In genomic region chrX:12747886-12748285, GRCm38 (mm10) we compare ENCODE assay signal across 27 mouse cellular contexts. TPM values are rescaled to one million over a fixed set of nuclear protein-coding genes. Genes with fewer than 3 reads are reported as not detected.
DNase-seq lines count a peak whose midpoint lies in the region; ATAC-seq and TF ChIP-seq lines count a peak whose summit lies in the region.
"Had no signal": no experiment of that assay in that cellular context is flagged by ENCODE, and none has a peak within 500 bp of the region (broad histone marks: within the 10 kb centered on the region; RNA-seq: fewer than 3 reads in every experiment).

No protein-coding gene starts in this region.

- no peak for ATAC-seq in kidney, postnatal 0 days (replicated peaks; ENCODE audit: low FRiP score, low read depth)
- ATAC-seq: activated CD4-positive, CD25-positive, alpha-beta regulatory T cell, adult 4 months; forebrain, embryonic 14.5 days; forebrain, embryonic 16.5 days; Patski had no signal

- H3K79me2 ChIP-seq in CH12.LX (replicated peaks; ENCODE audit: control insufficient read depth, extremely low read depth, insufficient read depth, poor library complexity, severe bottlenecking): no peaks in the 10 kb centered on the region

- no peaks in the 10 kb centered on the region for H3K9me3 ChIP-seq in kidney, postnatal 0 days (replicated peaks; ENCODE audit: low read length)
- H3K9me3 ChIP-seq in CH12.LX (replicated peaks; ENCODE audit: low read length): no peaks in the 10 kb centered on the region
- H3K9me3 ChIP-seq: embryonic facial prominence, embryonic 12.5 days; embryonic facial prominence, embryonic 15.5 days; forebrain, embryonic 10.5 days; forebrain, embryonic 12.5 days; G1E had no signal

- peak; percentile 34 for DNase-seq in kidney, adult 2 months
- DNase-seq in kidney, adult 18-20 months: no peak
- peak; percentile 2 for DNase-seq in kidney, postnatal 0 days (ENCODE audit: low spot score)
- no peak for DNase-seq in kidney, postnatal 25 days
- no peak for DNase-seq in CH12.LX (ENCODE audit: extremely low read depth)
- peak; percentile 3 for DNase-seq in brain, adult 2 months (ENCODE audit: low read depth, low spot score)
- DNase-seq in urinary bladder, postnatal 4 days (ENCODE audit: low spot score in 2 of 2): no peak
- DNase-seq: adrenal gland, adult 8-10 months; adrenal gland, postnatal 14 days; adrenal gland, postnatal 36 days; cerebellum, adult 11 months; cerebellum, adult 18-20 months; cerebellum, adult 8-10 months; cerebellum, adult 9-11 months; cerebellum, postnatal 14 days; cerebellum, postnatal 36 days; embryo, embryonic 11 days had no signal

- H3K36me3 ChIP-seq in kidney, adult 2 months (ENCODE audit: control insufficient read depth, insufficient read depth, low read length): no peaks in the 10 kb centered on the region
- no peaks in the 10 kb centered on the region for H3K36me3 ChIP-seq in kidney, postnatal 0 days (ENCODE audit: insufficient read depth, low read length)
- peaks cover 7 to 18% of the 10 kb centered on the region in 2 experiments for H3K36me3 ChIP-seq in CH12.LX (replicated peaks in 1 of 2; ENCODE audit: control insufficient read depth in 1 of 2, insufficient read depth in 1 of 2, low read length in 1 of 2)
- H3K36me3 ChIP-seq: embryonic facial prominence, embryonic 12.5 days had no signal

- dilution Hi-C loops in CH12.LX (cut with MboI; ENCODE audit: extremely low pct_ligation_motif_present, extremely low pct_unique_long_range_greater_than_20kb, low sequenced_read_pairs): no loop called here

- TF ChIP-seq EP300 in CH12.LX (IDR thresholded peaks at IDR 0.05; ENCODE audit: low read length): peak; percentile 36; the same call in 1 of the 2 replicates

- no peak for TF ChIP-seq CTCF in kidney, adult 2 months (conservative IDR thresholded peaks at IDR 0.05; ENCODE audit: insufficient read depth, insufficient read length, low read depth, low read length)
- no peak for TF ChIP-seq CTCF in kidney, postnatal 0 days (IDR thresholded peaks at IDR 0.05; ENCODE audit: low read depth)
- no peak for TF ChIP-seq CTCF in CH12.LX (conservative IDR thresholded peaks at IDR 0.05 in 1 of 2, IDR thresholded peaks at IDR 0.05 in 1 of 2; ENCODE audit: low read depth in 2 of 2, low read length in 2 of 2)

- H3K27me3 ChIP-seq in kidney, adult 2 months (replicated peaks; ENCODE audit: control insufficient read depth, insufficient read depth, low read length): no peaks in the 10 kb centered on the region
- H3K27me3 ChIP-seq in kidney, postnatal 0 days (ENCODE audit: insufficient read depth, low read length): no peaks in the 10 kb centered on the region
- no peaks in the 10 kb centered on the region for H3K27me3 ChIP-seq in CH12.LX (replicated peaks)
- H3K27me3 ChIP-seq: embryonic facial prominence, embryonic 12.5 days; embryonic facial prominence, embryonic 15.5 days; forebrain, embryonic 12.5 days; Patski had no signal

- no peaks in the 10 kb centered on the region for H3K4me1 ChIP-seq in kidney, adult 2 months (ENCODE audit: control insufficient read depth, insufficient read depth, low read length)
- no peaks in the 10 kb centered on the region for H3K4me1 ChIP-seq in kidney, postnatal 0 days (replicated peaks; ENCODE audit: insufficient read depth, low read length)
- H3K4me1 ChIP-seq in CH12.LX (ENCODE audit: control insufficient read depth in 1 of 2, insufficient read depth in 2 of 2): no peaks in the 10 kb centered on the region
- H3K4me1 ChIP-seq: embryonic facial prominence, embryonic 12.5 days; embryonic facial prominence, embryonic 15.5 days; forebrain, embryonic 10.5 days; forebrain, embryonic 12.5 days had no signal

- in situ Hi-C loops in CH12.LX (cut with MboI; ENCODE audit: low pct_ligation_motif_present, low pct_unique_long_range_greater_than_20kb, low sequenced_read_pairs): no loop called here

- H3K9ac ChIP-seq in kidney, postnatal 0 days (ENCODE audit: low read depth, low read length): no peak overlapping the region
- no peak overlapping the region for H3K9ac ChIP-seq in CH12.LX (ENCODE audit: insufficient read depth, low read depth)
- H3K9ac ChIP-seq: embryonic facial prominence, embryonic 12.5 days; embryonic facial prominence, embryonic 15.5 days; forebrain, embryonic 12.5 days had no signal

- H3K4me2 ChIP-seq in kidney, postnatal 0 days (ENCODE audit: low read length): no peak overlapping the region
- no peak overlapping the region for H3K4me2 ChIP-seq in CH12.LX (ENCODE audit: insufficient read depth, low read depth, poor library complexity, severe bottlenecking)
- H3K4me2 ChIP-seq: embryonic facial prominence, embryonic 12.5 days; embryonic facial prominence, embryonic 15.5 days; forebrain, embryonic 12.5 days had no signal

- TF ChIP-seq POLR2A in kidney, adult 2 months (IDR thresholded peaks at IDR 0.05; ENCODE audit: low read depth, low read length): no peak
- TF ChIP-seq POLR2A in CH12.LX (IDR thresholded peaks at IDR 0.05; ENCODE audit: low read depth, low read length): no peak

- H3K4me3 ChIP-seq in kidney, adult 2 months (ENCODE audit: insufficient read depth, low read depth, low read length): no peak overlapping the region
- no peak overlapping the region for H3K4me3 ChIP-seq in kidney, postnatal 0 days (replicated peaks; ENCODE audit: low read depth, low read length)
- H3K4me3 ChIP-seq in CH12.LX (replicated peaks in 1 of 3; ENCODE audit: low read depth in 2 of 3, low read length in 2 of 3, poor library complexity in 1 of 3): no peak overlapping the region
- H3K4me3 ChIP-seq: embryonic facial prominence, embryonic 12.5 days; embryonic facial prominence, embryonic 15.5 days; erythroblast, embryonic 14.5 days; forebrain, embryonic 10.5 days; forebrain, embryonic 12.5 days had no signal

- TF ChIP-seq RAD21 in CH12.LX (IDR thresholded peaks at IDR 0.05; ENCODE audit: low read depth, low read length): no peak

- WGBS in kidney, adult 2 months: 48% methylated on average over 4 of the region's 4 CpGs
- 75% methylated on average over 4 of the region's 4 CpGs for WGBS in kidney, postnatal 0 days

- H3K27ac ChIP-seq in kidney, adult 2 months (ENCODE audit: insufficient read depth, low read depth, low read length): no peak overlapping the region
- H3K27ac ChIP-seq in kidney, postnatal 0 days: no peak overlapping the region
- no peak overlapping the region for H3K27ac ChIP-seq in CH12.LX (ENCODE audit: insufficient read depth, low read depth)
- H3K27ac ChIP-seq: embryonic facial prominence, embryonic 12.5 days; embryonic facial prominence, embryonic 15.5 days; forebrain, embryonic 10.5 days; forebrain, embryonic 12.5 days had no signal

TF ChIP-seq in CH12.LX, 34 proteins besides CTCF, POLR2A, EP300 and RAD21:
- TF ChIP-seq NELFE (IDR thresholded peaks at IDR 0.05; ENCODE audit: low read depth, low read length) (no peak), USF2 (conservative IDR thresholded peaks at IDR 0.05; ENCODE audit: low read depth, low read length) (no peak), MAX (IDR thresholded peaks at IDR 0.05; ENCODE audit: low read length) (no peak), HCFC1 (IDR thresholded peaks at IDR 0.05; ENCODE audit: low read depth, low read length) (no peak), RCOR1 (conservative IDR thresholded peaks at IDR 0.05; ENCODE audit: low read depth, low read length) (peak; percentile 75; the same call in 1 of the 2 replicates), JUND (conservative IDR thresholded peaks at IDR 0.05; ENCODE audit: low read depth, low read length) (0 out of 2 replicates have a peak, but pooled peaks have one; percentile 21), JUN (IDR thresholded peaks at IDR 0.05; ENCODE audit: insufficient read depth, low read depth, low read length) (peak; percentile 36; the same call in 1 of the 2 replicates), ETS1 (conservative IDR thresholded peaks at IDR 0.05; ENCODE audit: low read depth, low read length) (no peak; the same call in 1 of the 2 replicates), IRF4 (IDR thresholded peaks at IDR 0.05; ENCODE audit: low read depth, low read length) (peak; percentile 64; the same call in 1 of the 2 replicates), USF1 (IDR thresholded peaks at IDR 0.05; ENCODE audit: low read depth, low read length) (no peak), TBP (conservative IDR thresholded peaks at IDR 0.05; ENCODE audit: low read depth, low read length) (no peak)

RNA-seq across cellular contexts. Expression of gene Med14, which starts 14.0 kb away (rescaled TPM):
- 17.4 and 25.0 TPM in 2 replicates for polyA plus RNA-seq in kidney, adult 2 months (2012; rRNA removed)
- polyA plus RNA-seq in kidney, postnatal 0 days (2015; fragmentation: Nextera tagmentation; extraction: Ambion mirVana): 9.6 and 10.4 TPM in 2 replicates
- total RNA-seq in CH12.LX (2012; rRNA removed) (10.3 and 11.8 TPM in 2 replicates), CH12.LX (2014; rRNA removed) (12.7 and 15.0 TPM in 2 replicates)
- polyA plus RNA-seq in CH12.LX (2012; ENCODE audit: insufficient read length, low read depth): 16.7 and 18.3 TPM in 2 replicates

Comparison
In these comparisons a context has a peak if more than half of its experiments do, and no peak if none do; other contexts are left out.
1. DNase-seq: peak in kidney, adult 2 months (single experiment), kidney, postnatal 0 days (single experiment) and brain, adult 2 months (single experiment); none in kidney, adult 18-20 months (single experiment), kidney, postnatal 25 days (0 of 2), CH12.LX (single experiment) and urinary bladder, postnatal 4 days (0 of 2).